Mouse (Mus musculus) thymus, adult 18-20 months (tissue): ENCODE measurements around the gene Gpr65.
A peak's percentile ranks its signal among the peaks of the same experiment; 100 is the strongest.
"Not testable (repeated sequence)": the region's sequence is repeated elsewhere in the genome, so short reads cannot be mapped to it uniquely, and the experiment has no call there.

Experiments used
- DNase-seq, 2 experiments: peaks; one replicate each; pipeline ENCODE4 v3.0.0; 2022; ENCODE audit warnings: mixed read lengths in 2 of 2

The Gpr65 gene

DNA sequence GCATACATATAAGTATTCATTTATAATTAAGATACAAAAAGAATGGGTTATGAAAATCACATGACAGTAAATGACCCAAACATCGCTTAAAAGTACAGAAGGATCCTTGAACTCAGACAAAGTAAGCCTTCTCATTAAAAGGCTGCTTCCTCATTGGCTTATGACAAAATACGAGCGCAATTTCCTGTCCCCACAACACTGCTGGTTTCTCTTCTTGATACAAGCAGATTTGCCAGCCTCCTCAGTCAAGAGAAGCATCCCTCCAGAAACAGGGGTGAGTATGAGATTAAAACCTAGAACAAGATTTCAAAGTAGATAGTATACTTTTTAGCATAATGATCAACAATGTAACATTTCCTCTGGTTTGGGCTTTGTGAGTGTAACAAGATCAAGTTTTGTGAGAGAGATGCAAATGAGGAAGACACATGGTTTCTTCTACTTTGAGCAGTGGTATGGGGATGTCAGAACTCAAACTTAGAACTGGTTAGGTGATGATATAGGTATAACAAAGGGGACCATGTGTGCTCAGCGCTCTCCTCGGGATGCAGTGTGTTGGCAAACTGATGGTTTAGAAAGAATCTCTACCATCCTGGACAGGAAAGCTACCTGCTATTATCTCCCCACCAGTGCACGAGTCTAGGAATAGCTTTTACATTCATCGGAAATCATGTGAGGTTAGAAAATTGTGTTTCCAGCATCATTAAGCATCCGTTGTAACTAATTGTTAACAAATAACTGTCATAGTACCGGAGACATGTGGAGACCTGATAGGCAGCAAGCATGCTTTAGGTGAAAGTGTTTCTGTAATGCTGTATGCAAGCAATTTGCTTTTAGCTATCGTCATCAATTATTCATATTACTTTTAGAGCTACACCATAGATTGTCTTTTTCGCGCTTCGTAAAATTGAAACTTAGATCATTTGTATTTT lies at the start of gene Gpr65:
TSS of gene Gpr65 (plus strand) at position 195 of the 929 bp plus-strand sequence.
- DNase-seq: no peak

GRCm38 (mm10) chr12:98223286-98223685 lies 45.1 kb upstream of the Gpr65 start:
- no peak for DNase-seq

- DNase-seq: no peak
Observed at GRCm38 (mm10) chr12:98227037-98227436, 41.4 kb upstream of the Gpr65 start.

GRCm38 (mm10) chr12:98238478-98238877 lies 30.0 kb upstream of the Gpr65 start:
- not testable (repeated sequence) for DNase-seq

- no peak for DNase-seq
Observed at GRCm38 (mm10) chr12:98244161-98244560, 24.3 kb upstream of the Gpr65 start.

GRCm38 (mm10) chr12:98244865-98245264 lies 23.6 kb upstream of the Gpr65 start:
- DNase-seq: no peak

GRCm38 (mm10) chr12:98246835-98247234 lies 21.6 kb upstream of the Gpr65 start:
- peak in 1 of 2 experiments; percentile 52 for DNase-seq

- no peak for DNase-seq
Observed at GRCm38 (mm10) chr12:98249671-98250070, 18.8 kb upstream of the Gpr65 start.

- DNase-seq: no peak
Observed at GRCm38 (mm10) chr12:98250327-98250726, 18.1 kb upstream of the Gpr65 start.

- no peak for DNase-seq
Observed at GRCm38 (mm10) chr12:98252417-98252816, 16.0 kb upstream of the Gpr65 start.

DNA sequence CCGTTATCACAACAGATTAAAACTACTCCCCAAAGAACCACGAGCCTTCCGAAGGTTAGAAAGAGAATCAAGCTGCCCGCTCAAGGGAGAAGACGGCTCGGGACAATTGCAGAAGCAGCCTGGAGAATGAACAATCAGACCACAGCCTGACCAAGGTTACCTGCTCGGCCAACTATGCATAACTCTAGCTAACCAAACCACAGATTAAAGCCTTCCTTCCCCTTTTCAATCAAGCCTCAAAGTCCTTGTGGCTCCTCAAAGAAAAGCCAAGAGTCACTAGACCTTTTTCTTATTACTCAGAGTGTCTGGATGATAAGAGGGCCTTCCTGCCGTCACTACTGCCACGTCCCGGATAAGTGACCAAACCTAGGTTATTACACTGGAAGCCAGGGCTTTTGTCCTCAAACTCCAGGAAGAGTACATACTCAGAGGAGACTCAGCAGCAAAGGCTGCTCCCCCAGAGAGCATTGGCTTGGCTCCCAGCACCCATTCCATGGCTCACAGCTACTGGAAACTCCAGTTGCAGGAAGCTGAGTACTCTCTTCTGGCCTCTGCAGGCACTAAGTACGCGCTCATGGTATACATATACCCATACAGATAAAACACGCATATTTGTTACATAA lies 13.0 kb upstream of the Gpr65 start:
- no peak for DNase-seq

DNA sequence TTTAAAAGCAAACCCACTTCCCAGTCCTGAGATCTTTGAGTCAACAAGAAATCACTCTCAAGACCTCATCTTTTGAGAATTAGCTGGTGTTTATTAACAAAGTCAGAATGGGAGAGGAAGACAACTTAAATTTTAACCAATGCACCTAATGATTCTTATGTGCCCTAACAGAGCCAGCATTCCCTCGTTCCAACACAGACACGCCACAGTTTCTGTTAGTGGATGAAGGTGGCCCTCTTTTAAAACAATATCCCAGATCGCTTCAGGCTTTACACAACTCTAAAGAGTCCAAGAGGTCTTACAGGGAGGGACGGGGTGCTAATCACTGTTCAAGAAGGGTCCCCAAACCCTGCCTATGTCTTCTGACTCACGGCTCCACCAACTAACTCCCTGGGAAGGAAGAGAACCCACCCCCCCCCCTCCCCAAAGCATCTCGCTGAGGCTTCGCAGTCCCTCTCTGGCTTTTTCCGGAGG lies 10.0 kb upstream of the Gpr65 start:
- no peak for DNase-seq

GRCm38 (mm10) chr12:98258845-98259517 lies 9.5 kb upstream of the Gpr65 start, which contains the start of gene Galc:
Gene Galc, minus strand, starts transcription at chr12:98259459.
- DNase-seq: peak; percentile 73 to 78

- DNase-seq: no peak
Observed at GRCm38 (mm10) chr12:98259518-98259852, 8.9 kb upstream of the Gpr65 start.

DNA sequence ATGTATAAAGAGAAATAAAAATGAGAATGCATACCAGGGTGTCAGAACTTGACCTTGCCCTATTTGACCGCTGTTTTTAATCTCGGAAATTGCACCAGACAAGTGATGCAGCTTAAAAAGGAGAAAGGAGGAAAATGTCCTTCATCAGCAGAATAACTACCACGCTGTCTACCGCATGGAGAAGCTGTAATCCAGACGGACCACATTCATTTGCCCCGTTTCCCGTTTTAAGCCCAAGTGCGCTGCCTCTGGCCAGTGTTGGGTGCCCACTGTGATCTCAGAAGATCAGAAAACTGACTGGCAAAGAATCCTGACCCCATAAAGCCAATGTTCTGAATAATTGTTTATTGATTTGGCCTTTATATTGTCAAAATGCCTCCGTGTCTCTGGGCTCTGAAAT lies 2.7 kb upstream of the Gpr65 start:
- DNase-seq: no peak

GRCm38 (mm10) chr12:98269791-98270745 lies 1.6 kb downstream of the Gpr65 start:
- peak; percentile 40 to 70 for DNase-seq

DNA sequence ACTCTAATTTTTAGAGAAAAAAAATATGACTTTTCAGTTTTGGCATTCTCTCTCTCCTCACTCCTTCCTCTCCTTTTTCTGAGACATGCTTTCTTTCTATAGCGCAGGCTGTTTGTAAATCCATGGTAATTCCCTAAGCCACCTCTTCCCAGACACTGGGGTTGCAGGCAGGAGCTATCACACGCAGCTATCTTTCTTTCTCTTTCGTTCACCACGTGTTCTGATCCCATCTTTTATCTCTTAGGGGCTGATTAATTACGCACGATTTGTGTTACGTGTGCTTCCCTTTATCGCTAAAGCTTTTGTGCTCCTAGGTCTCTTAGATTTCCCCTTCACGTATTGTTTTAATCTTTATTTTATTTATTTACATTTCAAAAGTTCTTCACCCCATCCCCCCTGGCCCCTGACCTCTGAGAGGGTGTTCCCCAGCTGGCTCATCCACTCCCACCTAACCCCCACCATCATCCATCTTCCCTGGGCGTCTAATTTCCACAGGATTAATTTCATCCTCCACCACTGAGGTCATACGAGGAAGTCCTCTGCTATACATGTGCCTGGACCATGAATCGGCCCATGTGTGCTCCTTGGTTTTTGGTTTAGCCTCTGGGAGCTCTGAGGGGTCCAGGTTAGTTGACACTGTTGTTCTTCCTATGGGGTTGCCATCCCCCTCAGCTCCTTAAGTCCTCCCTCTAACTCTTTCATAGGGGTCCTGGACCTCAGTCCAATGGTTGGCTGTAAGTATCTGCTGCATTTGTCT lies 2.6 kb downstream of the Gpr65 start:
- DNase-seq: no peak

- DNase-seq: no peak
Observed at GRCm38 (mm10) chr12:98272433-98272832, 4.0 kb downstream of the Gpr65 start.

DNA sequence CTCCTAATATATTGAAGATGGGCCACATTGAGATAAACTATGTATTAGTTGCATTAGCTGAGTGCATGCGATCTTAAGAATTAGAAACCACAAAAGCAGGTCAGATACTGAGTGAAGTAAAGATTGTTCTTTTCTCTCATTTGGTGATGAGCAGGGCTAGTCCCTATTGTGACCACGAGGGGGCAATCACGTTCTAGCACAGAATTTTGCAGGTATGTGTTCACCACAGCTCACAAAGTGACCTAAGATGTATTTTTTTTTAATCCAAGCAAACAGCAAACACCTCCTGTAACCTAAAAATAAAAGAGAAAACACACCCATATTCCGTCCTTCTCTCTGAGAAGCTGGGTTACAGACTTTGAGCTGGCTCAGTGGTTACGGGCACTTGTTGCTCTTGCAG lies 12.1 kb downstream of the Gpr65 start:
- DNase-seq: peak in 1 of 2 experiments; percentile 25

DNA sequence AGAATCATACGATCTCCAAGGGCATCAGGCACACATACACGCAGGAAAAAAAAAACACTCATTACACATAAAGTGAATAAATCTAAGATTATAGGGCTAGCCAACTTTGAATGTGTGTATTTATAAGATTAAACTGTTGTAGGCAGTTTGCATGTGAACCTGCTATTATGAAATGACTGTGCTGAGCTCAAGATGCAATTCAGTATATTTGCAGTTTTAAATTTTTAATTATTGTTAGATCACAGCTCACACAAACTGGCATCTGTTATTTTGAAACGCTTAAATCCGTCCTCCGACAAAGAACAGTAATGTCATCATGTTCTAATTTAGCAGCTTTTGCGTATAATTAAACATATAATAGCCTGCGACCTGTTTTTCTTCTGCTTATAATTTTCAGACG lies 12.6 kb downstream of the Gpr65 start:
- DNase-seq: no peak

DNA sequence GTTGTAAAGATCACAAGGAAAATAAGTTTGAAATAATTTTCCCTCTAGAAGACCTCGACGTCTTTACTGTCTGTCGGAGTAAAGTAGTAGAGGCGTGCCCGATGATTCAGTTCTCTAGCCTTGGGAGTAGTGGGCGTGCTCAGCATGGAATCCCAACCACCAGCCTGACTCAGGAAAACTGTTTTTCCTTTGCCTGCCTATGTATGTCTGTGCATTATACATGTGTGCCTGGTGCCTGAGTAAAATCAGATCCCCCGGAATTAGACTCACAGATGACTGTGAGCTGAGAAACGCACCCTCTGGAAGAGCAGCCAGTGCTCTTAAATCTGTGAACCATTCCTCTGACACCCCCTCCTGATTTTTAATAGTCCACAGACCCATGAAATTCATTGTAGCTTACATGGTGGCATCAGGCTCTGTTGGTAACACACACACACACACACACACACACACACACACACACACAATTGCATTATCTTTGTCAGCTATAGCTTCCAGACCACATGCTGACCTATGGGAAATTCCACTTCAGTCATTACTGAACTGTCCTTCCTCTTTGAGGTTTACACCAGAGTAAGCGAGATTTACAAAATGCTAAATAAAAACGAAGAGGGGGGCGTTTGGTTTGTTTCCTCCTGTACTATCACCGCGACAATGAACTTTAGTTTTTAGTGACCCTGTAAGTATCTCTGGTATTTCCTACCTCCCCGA lies 14.5 kb downstream of the Gpr65 start:
- no peak for DNase-seq
